Mouse (Mus musculus): ENCODE results near the gene Zcchc7.
"Not testable (repeated sequence)": the region's sequence is repeated elsewhere in the genome, so short reads cannot be mapped to it uniquely, and the experiment has no call there.

The Zcchc7 gene

DNA sequence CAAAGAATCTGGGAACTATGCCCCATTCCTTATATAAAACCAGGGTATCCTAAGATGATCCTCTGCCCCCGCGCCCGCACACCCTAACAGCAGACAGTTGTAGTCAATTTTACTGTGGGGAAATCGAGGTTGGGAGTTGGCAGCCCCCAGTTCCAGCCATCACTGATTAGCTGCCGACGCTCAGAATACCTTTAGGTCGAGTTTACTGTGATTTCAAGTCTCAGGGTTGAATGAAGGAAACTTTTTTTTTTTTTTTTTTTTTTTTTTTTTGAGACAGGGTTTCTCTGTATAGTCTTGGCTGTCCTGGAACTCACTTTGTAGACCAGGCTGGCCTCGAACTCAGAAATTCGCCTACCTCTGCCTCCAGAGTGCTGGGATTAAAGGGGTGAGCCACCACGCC is 1.5 kb downstream of the Zcchc7 start:
- DNase-seq (ENCODE audit: low spot score), result not testable (repeated sequence)

DNA sequence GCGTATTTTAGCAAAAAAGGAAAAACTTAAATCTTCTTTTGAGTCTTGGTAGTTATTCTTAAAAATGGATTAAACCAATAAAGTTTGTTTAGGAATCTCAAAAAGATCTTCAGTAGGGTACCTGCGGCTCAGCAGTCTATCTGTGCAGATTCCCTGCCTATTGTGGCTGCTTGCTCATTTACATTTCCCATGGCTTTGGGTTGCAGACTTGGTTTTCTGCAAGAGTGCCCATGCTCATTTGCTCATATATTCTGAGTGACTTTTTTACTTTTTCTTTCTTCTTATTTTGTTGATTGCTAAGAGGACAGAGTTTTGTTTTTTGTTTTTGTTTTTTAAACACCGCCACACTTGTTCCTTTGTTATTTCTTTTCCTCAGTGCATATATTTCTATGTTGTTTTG is 19.2 kb downstream of the Zcchc7 start:
- no peak for DNase-seq (ENCODE audit: low spot score)

DNA sequence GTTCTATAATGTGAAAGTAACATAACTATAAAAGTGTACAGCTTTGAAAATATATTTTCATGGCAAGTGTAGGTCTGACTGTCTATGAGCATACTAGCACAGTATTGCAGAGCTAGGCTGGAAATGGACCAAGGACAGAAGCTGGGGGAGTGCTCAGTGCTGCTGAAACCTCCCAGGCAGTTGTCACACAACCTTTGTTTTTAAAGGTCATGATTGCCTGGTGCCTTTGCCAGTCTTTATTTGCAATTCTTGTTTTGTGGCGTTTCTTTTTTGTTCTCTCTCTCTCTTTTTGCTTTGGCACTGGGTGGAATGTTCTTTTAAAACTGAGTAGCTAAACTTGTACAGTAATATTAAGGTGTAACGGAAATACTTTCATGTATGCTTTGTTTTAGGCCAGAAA is 21.0 kb downstream of the Zcchc7 start:
- DNase-seq (ENCODE audit: low spot score), result no peak

DNA sequence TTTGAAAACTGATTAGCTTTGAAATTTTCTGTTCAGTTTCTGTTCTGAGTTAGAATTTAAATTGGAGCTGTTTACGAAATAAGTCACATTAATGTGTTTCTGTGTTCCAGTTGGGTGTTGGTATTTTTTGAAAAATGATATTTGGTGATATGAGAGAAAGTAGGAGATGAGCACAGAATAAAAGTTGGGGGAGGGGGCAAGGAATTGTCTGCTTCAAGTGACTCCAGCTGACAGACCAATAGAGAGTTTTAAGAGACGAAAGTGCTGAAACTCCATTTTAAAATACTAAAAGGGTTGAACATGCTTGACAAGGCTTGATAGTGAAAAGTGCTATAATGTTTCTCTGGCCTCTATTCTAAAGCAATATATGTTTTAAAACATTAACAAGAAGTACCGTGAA is 21.4 kb downstream of the Zcchc7 start:
- no peak for DNase-seq (ENCODE audit: low spot score)

DNA sequence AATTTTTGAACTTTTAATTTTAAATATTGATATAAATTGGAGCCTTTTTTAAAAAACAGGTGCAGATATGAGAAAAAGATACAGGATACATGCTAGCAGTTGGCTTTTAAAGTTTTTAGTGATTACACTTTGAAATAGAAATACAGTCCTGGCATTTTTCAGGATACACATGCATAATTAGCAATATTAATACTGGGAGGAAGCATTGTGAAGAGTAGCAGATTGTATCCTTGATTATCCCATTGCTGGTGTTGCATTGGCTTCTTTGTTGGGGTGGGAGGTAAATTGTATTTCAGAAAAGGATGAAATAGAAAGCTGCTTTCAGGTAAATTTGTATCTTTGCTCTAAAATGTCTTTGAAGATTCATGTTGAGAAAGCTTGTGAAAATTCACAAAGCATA is 22.0 kb downstream of the Zcchc7 start:
- DNase-seq (ENCODE audit: low spot score), result no peak

DNA sequence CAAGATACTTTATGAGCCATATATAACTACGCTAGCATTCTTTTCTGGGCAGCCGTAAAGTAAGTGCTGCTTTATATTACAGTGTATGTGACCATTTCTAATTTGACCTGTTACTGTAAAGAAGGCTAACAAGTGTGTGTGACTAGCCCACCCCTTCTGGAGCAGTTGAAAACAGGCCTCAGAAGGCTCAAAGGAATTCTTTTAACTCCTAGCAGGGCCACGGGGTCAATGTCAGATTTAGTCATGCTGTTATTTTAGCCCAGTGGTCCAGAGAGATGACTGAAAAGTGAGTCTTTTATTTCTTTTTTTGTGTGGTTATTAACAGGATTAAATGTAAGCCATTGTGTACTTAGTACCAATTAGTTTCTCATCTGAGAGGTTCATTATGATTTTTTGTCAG is 22.6 kb downstream of the Zcchc7 start:
- DNase-seq (ENCODE audit: low spot score), result no peak

DNA sequence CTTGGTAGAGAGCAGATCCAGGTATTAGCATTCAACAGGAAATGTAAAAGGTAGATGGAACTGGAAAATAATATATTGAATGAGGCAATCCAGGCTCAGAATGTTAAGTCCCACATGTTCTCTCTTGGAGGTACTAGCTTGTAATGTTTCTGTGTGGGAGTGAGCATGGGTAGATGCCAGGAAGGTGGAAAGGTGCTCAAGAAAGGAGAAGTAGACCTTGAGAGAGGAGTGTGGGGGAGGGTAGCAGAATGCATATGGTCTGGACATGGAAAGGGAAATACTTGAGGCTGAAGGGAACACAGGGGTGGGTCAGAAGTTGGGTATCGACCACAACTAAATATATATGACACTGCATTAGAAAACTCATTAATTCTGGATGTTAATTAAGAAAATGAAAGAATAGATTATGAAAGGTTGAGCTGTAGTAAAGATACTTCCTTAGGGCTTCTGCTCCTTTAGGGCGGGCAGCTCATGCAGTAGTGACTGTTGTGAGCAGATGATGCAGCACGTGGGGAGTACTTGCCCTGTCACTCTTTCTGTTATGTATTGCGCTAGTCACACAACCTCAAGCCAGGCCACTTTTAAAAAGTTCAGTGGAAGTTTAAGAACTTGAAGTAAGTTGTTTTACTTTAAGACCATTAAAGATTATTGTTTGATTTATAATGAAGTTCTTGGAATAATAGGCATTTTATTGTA is 24.9 kb downstream of the Zcchc7 start:
- no peak for DNase-seq (ENCODE audit: low spot score)

DNA sequence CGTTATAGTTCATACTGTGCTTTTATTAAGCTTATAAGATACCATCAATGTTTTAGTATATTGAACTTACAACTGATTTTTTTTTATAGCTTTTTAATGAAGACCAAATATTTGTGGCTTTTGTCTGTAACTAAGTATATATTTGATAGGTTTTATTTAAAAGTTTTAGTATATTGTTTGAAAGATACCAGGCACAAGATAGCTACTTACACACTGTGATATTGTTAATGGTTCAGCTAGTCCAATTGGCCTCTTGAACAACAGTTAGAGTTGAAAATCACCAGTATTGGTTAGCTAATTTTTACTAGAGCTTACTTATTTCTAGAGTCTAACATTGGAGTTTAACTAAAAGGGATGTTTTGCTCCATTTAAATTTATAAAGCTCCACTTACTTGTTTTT is 25.8 kb downstream of the Zcchc7 start:
- no peak for DNase-seq (ENCODE audit: low spot score)

DNA sequence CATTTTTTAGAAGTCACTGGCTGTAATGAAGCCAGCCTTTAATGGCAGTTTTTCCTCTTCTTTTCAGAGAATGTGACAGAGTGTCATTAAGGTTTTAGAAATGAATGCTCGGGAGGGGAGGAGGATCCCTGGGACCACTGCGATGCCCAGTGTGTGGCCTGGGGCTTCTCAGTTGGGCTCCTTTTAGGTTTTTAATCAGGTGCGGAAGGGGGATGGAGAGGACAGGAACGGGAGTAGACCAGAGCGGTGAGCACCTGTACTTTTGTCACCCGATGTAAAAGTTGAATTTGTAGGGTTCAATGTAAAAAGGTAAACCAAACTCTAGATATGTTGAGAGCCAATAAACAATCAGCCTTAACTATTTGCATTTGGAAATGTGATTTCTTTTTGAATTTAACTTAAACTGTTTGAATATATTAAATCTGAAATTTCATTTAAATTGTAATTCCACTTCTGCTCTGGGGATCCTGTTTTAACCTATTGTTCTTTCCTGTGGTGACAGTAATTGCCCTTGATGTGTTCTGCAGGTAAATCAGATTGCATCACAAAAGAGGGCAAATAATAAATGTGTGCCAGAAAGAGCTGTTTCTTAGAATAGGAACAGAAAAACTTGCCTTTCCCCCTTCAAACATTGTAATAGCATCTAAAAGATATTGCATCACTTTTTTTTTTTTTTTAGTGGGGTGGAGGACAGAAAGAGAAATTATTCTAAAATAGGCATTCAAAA is 28.1 kb downstream of the Zcchc7 start:
- no peak for DNase-seq (ENCODE audit: low spot score)

DNA sequence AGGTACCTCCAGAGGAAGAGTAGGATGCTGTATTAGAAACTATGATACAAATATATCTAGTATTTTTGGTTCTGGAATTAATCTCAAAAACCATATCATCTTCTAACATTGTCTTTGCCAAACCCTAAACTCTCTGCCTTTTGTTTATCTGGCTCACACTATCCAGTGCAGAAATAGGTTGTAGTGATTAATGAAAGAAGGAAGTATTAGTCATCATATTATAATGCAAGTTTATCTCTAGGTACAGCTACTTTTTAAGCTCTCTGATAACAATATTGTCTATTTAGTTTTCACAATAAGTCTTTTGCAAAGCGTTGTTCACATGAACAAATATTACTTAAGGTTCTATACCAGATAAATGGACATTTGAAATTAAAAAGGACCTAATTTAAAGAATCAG is 57.2 kb downstream of the Zcchc7 start:
- DNase-seq (ENCODE audit: low spot score), result no peak

DNA sequence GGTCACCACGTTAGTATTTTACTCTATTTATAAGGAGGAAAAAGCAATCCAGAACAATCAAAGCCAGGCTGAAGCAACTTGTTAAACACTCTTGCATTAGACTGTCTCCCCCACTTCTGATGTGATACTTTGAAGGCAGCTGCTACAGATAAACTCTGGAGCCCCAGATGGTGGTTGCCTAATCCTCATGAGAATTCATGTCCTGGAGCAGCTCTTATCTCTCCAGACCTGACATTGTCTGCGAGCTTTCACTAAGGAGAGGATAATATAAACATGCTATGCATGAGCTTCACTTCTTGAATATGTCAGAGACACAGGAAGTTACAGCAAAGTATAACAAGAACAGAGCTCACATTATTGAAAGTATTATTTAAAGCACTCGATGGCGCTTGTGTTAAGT is 58.1 kb downstream of the Zcchc7 start:
- DNase-seq (ENCODE audit: low spot score), result no peak

DNA sequence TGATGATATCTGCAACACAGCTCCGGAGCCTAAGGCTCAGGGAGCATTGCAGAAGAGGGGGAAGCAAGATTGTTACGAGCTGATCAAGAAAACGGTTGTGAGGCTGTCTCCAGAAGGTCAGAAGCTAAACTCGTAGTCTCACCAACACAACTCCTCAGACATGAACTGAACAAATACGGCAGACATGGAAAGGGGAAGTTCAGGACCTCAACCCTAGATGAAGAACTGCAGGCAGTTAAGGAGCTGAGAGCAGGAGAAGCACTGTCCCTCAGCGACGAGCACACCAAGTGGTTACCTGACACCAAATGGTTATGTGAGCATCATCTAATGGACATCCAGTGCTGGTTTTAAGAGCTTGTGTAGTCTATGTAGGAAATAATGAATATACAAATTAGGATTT is 60.9 kb downstream of the Zcchc7 start:
- no peak for DNase-seq (ENCODE audit: low spot score)

DNA sequence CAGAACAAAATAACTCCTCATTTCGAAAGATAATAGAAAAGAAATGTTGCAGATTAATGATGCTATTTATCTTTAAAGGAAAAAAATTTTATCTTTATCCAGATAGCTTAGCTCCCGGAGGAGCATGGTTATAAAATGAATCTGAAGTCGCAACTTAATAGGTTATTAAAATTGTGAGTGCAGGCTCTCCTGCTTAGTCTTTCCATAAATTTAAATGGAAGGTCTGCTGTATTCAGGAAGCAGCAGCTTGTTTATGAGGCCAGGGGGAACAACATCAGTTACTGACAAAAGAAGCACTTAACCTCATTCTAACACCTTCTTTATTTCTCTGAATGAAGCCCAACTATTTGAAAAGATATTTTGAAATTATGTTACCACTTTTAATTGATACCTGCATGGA is 74.9 kb downstream of the Zcchc7 start:
- no peak for DNase-seq (ENCODE audit: low spot score)

DNA sequence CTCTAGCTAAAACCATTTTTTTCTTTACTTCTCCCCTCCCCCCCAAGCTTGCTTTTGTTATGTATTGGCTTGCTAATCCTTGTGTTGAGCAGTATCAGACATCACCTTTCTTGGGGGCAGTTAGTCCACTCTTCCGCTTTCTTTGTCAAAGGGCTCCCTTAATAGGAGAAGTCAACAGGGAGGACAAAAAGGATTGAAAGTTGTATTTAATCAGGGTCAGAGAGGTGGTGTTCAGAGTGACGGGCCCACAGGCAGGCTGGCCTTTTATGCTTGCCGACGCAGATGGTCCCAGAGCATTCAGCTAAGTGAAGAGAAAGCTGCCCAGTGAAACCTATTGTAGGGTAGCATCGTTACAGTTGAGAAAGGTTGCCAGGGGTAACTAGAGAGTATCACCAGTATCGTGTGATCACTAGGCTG is 96.2 kb downstream of the Zcchc7 start:
- no peak for DNase-seq (ENCODE audit: low spot score)

DNA sequence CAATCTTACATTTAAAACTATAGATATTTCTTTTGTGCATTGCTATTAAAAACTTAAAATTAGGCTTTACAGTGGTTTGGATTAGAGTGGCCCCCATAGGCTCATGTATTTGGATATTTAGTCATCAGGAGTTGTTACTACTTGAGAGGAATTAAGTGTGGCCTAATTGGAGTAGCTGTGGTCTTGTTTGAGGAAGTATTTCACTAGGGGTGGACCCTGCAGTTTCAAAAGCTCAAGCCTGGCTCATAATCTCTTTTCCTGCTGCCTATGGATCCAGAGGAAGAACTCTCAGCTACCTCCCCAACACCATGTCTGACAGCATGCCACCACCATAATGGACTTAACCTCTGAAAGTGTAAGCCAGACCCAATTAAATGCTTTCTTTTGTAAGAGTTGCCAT is 115.9 kb downstream of the Zcchc7 start:
- no peak for DNase-seq (ENCODE audit: low spot score)

DNA sequence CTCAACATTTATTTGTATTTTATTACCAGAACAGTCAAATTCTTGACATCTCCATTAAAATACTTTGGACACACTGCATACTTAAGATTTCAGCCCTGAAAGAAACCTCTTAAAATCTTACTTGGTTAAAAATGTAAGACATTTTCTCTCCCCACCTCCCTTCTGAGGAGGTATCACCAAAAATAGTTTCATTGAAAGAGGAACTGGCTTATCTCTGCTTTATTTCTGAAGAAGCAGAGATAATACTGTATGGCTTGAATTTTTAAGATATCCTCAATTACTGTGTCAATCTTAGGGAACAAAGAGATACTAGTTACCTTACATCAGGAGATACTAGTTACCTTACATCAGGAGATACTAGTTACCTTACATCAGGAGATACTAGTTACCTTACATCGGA is 116.4 kb downstream of the Zcchc7 start:
- no peak for DNase-seq (ENCODE audit: low spot score)

DNA sequence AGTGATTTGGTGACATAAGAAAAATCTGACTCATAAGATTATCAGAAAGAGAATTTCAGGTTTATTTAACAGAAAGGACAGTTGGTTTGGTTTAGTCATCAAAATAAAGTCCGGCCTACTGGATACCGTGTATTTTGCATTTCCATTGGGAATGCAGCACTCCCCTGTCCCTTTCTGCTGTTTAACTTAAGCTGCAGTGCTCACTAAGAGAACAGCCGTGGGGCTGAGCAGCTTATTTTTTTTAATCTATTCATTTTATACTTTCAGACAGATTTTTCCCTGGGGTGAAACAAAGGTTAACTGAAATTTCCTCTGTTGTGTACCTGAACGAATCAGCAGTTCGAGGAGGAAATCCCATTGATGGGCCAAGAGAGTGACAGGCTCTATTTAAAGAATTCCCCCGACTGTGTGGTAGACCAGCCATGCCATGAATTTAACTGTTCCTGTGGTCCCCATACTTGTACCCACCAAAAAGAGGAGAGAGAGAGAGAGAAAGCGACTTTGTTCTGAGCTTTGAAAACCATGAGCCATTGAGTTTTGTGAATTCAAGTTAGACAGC is 124.5 kb downstream of the Zcchc7 start:
- DNase-seq (ENCODE audit: low spot score), result no peak

DNA sequence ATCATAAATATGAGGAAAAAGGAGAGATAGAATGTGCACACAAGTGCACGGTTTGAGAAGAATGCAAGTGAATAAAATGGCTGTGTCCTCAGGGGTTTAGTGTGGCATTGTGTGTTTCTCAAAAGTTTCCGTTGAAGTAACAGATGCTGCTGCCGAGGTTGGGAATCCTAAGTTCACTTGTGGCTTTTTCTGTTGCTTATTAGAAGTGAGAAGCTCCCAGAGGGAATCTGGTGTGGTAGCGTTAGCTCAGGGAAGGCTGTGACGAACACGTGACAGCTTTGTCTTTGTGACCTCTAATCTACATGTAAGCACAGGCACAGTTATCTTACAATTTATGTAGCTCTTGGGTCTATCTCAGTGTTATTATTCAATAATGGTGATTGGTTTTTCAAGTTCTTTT is 130.5 kb downstream of the Zcchc7 start:
- DNase-seq (ENCODE audit: low spot score), result no peak

DNA sequence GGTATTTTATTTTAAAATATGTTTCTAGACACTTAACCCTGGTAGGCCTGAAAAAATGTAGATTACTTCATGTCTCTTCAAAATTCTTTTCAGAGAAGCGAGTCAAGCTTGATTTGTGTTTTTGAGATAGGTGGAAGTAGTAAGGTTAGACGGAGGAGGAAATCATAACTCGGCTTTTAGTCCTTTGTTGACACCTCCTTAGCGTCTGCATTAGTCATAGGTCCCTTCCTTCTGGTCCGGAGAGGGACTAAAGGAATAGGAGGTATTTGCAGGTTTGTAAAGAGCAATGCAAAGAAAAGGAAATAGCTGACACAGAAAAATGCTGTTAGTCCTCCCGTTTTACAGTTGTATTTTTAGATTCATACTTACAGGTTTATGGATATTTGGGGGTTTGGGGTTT is 135.7 kb downstream of the Zcchc7 start:
- DNase-seq (ENCODE audit: low spot score), result no peak

DNA sequence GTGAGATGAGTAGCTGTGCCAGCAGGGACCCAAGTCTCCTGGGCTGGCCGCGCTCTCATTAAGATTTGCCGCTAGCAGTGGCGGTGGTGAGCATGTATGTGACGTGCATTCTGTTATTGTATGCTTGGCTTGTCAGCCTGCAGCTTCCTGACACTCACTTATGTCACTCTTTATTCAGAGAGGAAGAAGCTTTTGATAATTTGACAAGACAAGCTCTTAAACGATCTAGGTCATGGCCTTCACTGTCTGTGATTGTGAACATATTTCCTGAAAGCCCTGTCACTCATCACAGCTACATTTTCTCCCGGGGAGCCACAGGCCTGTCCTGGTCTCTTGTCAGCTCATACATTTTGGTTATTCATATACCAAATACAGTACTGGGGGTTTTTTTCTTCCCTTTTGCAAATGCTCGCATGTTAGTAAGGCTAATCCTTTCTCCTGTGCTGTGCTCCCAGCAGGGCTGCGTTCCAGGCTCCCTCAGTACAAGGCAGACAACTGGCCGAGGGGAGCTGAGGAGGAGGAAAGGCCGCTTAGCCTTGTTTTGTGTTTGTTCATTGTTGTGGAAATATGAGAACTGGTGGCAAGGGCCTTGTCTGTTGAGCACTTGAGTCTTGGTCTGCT is 150.1 kb downstream of the Zcchc7 start:
- DNase-seq (ENCODE audit: low spot score), result no peak

DNA sequence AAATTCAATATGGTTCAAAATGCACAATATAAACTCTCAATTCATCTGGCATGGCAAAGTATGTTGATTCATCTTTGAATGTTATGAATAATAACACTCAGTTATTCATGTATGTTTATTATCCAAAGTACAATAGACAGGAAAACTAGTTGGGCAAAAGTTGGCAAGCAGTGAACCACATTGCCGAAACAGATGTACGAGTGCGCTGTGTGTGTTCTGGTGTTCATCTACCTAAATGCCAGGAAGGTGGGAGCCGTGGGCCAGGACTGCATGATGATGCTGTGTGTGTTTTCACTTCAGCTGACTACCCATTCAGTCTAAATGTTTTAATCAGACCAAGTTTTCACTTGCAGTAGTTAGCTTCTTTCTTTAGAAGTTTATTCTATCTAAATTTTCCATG is 150.7 kb downstream of the Zcchc7 start:
- no peak for DNase-seq (ENCODE audit: low spot score)

DNA sequence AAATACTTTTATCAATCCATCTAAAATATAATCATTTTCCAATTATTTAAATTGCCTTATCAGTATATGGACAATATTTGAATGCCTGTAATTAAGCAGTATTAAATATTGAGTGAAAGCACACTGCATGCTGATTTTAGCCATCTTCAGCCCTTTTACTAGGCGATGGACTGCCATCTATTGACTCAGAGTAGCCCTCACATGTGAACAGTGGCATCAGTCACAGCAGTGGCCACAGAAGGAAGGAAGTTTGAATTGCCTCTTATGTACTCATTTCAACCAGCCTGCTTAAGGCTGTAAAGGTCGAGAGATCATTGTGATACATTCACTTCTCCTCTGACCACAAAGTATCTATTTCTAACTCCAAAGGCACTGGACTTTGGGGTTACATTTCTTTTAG is 154.4 kb downstream of the Zcchc7 start:
- DNase-seq (ENCODE audit: low spot score), result no peak

DNA sequence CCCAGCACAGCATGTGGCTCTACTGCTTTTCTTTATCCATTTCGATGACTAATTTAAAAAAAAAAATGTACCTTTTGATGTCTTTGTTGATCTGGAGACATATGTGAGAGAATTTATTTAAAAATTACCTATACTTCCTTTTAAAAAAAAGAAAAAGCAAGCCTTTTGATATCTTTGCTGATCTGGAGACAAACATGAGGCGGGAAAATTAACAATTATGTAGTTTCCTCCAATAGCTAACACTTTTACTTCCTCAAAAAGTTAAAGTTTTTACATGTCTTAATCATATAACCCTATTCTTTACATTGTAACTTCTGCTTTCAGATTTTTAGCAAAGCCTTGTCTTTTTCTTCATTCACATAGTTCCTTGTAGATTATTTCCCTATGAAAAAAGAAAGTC is 155.2 kb downstream of the Zcchc7 start:
- no peak for DNase-seq (ENCODE audit: low spot score)
